Mouse (Mus musculus): ENCODE data around the gene Olfr317.

DNA sequence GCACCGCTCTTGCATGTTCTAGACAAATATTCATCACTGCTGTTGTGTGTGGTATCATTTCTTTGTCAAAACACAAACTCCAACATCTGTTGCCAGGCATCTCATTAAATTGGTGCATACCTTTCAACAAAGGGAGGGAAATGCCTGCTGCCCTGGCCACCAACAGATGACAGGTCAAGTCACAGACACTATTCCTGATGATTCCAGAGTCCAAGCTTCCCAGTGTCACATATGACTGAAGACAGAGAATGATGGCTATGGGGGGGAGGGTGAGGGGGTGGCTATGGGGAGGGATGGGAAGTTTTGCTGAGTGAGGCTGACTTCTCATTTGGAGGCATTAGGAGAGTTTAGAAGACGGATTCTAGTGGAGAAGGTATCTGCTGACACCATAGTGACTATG is 45.2 kb upstream of the Olfr317 start:
- TF ChIP-seq POLR2A (IDR thresholded peaks at IDR 0.05; ENCODE audit: borderline replicate concordance, control insufficient read depth, low read depth, low read length) = no peak
- no peak for TF ChIP-seq CTCF (IDR thresholded peaks at IDR 0.05; ENCODE audit: control insufficient read depth, insufficient read depth, low read length)
